Mouse (Mus musculus) brain, embryonic 18.5 days (tissue): ENCODE data around the gene Tap1.

ENCODE experiments used
- DNase-seq: peaks from one replicate; pipeline ENCODE4 v3.0.0-alpha.2; 2012; ENCODE audit warnings: low read depth, low spot score

Gene Tap1

DNA sequence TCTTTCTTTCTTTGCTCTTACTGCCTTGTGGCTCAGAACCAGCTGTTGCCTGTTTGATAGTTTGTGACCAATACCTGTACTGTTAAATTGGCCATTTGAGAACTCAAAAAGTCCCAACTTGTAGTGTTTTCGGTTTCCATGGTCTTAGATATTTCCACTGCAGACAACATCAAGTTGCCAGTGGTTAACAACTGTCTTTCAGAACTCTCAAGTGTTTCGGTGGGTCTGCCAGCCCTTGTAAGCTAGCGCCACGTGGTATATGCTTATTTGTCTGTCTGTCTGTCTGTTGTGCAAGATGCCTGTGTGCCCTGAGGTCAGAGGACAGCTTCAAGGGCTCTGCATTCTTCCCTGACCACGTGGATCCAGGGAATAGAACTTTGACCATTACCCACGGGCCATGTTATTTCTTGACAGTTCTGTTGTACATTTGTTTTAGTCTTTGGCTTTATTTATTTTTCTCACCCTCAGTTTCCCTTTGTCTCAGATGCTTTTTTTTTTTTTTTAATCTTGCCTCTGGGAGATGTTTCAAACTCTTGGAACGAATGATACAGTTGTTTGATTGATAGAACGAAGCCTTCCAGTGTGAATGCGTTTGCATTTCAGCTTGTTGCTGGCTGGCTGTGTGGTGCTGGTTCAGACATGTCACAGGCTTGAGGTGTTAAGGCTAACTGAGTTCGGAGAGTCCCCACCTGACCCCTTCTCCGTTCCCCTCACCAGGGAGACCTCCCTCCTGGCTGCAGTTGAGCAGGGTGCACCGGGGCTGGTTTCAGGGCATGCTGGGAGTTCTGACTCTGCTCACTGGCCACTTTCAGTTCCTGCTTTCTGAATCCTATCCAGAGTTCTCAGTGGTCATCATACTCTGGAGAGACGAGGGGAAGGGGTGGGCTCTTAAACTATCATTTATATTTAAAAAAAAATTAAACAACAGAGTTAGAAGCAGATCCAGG, 7.2 kb upstream of the Tap1 start:
- no peak for DNase-seq

DNA sequence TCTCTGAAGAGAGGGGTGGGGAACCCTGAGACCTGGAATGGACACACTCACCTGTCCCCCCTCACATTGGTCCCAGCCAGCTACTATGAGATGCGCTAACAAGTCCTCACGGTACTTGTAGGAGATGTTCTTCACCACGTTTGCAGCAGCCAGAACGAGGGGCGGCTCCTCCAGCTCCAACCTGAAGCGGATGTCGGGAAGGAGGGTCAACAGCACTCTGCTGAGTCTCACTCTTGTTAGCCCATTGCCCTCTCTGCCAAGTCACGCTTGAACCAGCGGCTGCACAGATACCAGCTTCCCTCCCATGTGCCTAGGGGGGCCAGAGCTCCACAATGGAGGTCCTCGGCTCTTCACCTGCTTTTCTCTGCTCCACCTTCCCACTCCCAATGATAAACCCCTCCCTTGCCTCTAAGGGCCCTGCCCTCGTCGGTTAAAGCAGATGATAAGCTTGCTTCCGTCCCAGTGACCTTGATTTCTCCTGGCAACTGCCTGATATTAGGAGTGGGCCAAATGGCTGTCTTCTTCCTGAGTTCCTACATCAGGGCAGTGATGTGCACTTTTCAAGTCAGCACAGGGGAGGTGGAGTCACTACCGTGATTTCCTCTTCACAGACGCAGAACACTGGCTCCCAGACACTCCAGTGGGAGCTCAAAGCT, 3.7 kb upstream of the Tap1 start:
- no peak for DNase-seq

DNA sequence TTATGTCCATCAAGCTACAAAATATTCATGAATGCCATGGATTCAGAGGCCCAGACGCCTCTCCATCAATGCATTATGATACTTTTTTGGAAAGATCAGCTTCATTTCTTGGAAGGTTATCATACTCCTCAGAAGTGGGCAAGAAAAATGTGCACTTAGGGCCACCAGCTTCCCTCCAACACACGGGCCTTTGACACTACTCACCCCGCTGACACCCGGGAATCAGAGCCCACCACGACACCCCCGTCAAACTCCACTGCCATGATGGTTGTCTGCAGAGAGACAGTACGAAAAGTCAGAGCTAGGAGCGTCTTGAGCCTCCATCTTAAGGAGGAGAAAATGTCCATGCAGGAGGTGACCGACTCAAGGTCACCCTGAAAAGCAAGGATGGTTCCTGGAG, 1.8 kb upstream of the Tap1 start:
- no peak for DNase-seq

DNA sequence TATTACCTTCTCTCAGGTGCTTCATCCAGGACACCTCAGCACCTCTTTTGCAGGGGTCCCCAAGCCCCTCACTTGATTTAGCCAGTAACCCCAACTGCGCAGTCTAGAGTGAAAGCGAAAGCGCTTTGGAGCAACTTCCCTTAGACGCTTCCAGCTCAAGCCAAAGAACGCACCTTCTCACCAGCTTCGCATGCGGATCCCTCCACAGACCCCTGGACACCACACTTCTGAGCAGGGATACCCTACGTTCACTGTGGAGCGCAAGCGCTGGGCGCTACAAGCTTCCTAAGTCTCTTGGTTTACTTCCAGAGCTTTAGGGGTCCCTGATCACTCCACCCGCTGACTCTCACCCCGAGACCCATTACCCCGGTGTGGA, 480 bp upstream of the Tap1 start:
- DNase-seq: no peak

DNA sequence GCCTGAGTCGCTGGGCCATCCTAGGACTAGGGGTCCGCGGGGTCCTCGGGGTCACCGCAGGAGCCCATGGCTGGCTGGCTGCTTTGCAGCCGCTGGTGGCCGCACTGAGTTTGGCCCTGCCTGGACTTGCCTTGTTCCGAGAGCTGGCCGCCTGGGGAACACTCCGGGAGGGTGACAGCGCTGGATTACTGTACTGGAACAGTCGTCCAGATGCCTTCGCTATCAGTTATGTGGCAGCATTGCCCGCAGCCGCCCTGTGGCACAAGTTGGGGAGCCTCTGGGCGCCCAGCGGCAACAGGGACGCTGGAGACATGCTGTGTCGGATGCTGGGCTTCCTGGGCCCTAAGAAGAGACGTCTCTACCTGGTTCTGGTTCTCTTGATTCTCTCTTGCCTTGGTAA, 657 bp downstream of the Tap1 start:
- DNase-seq: no peak

DNA sequence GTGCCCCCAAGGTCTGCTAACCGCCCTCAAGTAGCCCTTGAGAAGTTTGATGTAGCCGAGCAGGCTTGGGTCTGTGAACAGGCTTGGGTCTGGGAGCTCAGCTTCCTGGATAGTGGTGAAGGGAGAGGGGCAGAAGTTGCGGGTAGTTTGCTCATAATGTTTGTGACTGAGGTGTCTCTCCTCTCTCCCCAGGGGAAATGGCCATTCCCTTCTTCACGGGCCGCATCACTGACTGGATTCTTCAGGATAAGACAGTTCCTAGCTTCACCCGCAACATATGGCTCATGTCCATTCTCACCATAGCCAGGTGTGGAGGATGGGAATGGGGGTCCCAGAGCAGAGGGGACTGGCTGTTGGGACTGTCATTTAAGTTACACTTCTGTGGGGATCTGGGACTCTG, 1.6 kb downstream of the Tap1 start:
- DNase-seq: no peak

DNA sequence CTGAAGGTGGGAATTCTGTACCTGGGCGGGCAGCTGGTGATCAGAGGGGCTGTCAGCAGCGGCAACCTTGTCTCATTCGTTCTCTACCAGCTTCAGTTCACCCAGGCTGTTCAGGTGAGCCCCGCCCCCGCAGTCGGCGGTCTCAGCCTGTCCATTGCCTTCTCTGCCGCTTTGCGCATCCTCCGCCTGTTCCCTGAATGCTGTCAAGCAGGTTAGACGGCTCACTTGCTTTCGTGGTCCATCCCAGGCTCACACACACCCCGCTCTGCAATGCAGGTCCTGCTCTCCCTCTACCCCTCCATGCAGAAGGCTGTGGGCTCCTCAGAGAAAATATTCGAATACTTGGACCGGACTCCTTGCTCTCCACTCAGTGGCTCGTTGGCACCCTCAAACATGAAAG, 5.5 kb downstream of the Tap1 start:
- DNase-seq: no peak

DNA sequence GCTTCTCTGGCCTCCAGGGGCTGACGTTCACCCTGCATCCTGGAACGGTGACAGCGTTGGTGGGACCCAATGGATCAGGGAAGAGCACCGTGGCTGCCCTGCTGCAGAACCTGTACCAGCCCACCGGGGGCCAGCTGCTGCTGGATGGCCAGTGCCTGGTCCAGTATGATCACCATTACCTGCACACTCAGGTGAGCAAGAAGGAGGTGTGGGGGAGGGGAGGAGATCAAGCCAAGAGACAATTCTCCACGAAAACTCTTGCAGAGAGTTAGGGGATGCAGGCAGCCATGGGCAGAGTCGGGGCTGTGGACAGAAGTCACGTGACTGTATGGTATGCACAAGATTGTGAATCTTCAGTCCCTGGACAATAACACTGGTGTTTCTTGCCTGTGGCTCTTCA, 6.1 kb downstream of the Tap1 start:
- DNase-seq: no peak

DNA sequence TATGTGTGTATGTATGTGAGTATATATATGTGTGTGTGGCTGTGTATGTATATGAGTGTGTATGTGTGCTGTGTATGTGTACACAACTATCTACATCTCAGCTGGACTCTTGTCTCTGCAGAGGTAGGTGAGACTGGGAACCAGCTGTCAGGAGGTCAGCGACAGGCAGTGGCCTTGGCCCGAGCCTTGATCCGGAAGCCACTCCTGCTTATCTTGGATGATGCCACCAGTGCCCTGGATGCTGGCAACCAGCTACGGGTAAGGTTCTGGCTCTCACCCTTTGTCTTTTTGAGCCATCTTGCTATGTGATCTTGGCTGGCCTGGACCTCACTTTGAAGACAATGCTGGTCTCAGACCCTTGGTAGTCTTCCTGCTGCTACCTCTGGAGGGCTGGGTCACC, 7.4 kb downstream of the Tap1 start:
- DNase-seq: no peak

DNA sequence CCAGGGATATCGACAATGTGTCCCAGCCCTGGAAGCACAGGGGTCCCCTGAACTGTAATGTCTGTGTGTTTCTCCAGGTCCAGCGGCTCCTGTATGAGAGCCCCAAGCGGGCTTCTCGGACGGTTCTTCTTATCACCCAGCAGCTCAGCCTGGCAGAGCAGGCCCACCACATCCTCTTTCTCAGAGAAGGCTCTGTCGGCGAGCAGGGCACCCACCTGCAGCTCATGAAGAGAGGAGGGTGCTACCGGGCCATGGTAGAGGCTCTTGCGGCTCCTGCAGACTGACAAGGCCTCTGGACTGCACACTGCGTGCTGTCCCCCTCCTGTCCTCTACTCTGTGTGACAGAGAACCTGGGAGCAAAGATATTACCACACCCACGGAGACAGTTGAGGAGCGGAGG, 9.1 kb downstream of the Tap1 start:
- DNase-seq: no peak

DNA sequence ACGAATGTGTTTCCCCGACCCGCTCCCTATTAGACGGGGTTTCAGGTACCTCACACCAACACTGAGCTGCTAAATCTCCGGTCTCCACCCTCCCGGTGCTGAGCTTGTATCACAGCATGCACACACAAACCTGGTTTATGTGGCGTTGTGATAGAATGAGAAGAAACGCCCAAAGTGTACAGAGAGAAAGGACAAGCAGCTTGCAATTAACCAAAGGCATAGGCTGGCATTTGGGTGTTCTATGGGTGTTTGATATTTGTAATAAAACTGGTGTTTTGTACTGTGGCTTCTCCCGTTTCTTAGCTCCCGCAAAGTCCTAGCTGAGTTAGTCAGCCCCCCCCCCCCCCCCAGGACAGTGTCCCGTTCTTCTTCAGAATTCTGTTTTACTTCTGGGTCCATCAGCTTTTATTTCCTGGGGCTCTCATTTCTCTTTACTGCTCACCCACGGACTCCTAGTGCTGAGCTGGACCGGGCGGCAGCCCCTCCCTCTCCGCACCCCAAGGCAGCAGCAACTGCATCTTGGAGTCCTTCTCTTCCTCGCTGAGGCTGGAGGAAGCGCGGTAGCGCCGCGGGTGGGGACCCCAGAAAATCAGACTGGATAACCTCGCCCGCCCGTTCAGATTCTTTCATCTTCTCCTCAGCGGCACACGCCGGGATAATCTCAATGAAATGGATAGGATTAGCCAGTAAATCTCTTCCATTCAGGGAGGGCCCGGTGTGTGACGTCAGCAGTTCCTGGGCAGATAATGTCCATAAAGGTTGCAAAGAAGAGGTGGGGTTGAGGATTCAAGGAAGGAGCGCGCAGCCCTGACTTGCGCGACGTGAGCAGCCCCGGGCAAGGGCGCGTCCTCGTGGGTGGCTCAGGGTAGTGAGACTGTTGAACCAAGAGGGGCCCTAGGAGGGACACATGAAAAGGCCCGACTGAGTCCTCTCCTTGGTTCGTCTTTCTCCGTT, 9.9 kb downstream of the Tap1 start, which contains the start of gene Psmb8:
TSS of gene Psmb8 (plus strand) at position 781 of the 954 bp plus-strand sequence.
- peak; percentile 67 for DNase-seq

DNA sequence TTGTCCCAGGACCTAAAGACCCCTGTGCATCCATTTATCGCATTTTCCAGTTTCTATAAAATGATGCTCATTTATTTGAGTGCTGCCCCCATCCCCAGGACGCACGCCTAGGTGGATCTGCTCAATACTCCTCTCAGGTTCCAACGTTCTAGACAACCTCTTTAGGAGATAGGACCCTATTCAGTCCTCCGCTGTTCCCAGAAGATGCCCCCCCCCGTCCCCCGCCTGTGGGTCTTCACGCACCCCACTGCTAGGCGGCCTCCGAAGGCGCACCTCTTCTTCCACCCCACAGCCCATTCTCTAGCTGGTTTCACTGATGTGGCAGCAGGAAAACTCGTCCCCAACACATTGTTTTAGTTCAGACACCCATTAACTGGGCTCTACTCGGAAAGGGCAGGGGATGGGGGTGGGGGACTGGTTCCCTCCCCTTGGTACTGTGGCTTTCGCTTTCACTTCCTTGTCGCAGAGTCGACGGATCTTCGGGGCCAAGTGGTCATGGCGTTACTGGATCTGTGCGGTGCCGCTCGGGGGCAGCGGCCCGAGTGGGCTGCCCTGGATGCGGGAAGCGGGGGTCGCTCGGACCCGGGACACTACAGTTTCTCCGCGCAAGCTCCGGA, 10.7 kb downstream of the Tap1 start:
- DNase-seq: no peak

DNA sequence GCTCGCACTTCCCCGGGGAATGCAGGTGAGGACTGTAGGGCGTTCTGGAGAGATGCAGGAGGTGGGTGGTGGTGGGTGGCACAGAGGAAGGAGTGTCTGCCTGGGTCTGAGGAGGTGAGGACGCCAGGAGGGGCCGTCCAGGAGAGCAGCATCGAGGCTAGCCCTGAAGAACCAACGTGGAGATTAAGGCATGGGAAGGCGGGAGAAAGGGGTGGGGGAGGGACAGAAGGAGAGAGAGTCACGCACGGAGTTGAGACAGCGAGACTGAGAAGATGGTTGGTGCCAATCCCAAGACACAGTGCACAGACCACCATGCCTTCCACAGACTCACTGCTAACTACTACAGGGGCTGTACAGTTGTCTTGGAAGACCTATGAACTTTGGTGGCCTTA, 11.2 kb downstream of the Tap1 start:
- no peak for DNase-seq

DNA sequence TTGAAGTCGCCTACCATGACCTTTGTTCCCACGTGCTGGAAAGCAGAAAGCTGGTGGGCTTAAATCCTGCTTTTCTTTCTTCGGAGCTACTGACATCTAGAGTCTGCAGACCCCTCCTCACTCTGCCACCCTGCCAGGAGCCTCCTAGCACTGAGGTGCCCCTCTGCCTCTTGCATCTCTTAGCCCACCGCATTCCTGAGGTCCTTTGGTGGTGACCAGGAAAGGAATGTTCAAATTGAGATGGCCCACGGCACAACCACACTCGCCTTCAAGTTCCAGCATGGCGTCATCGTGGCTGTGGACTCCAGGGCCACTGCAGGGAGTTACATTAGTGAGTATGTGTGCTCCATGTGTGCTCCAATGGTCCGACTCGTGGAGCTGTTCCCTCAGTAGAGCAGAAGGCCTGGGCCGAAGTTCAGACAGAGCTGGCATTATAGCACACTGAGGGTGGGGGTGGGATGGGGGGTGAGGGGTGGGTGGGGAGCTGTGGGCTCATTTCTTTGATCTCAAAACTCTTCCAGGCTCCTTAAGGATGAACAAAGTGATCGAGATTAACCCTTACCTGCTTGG, 11.8 kb downstream of the Tap1 start:
- no peak for DNase-seq

DNA sequence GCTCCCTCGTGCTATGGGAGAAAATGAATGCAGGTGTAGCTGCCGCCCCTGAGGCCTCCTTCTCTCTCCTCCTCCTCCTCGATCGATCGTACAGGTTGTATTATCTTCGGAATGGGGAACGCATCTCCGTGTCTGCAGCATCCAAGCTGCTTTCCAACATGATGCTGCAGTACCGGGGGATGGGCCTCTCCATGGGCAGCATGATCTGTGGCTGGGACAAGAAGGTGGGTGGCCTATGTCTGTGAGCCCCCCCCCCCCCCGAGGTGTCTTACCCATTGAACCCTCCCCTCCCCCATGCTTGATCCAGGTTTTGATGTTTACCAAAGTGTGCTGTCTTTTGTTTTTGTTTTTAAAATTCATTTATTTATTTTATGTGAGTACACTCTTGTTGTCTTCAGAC, 12.7 kb downstream of the Tap1 start:
- no peak for DNase-seq

DNA sequence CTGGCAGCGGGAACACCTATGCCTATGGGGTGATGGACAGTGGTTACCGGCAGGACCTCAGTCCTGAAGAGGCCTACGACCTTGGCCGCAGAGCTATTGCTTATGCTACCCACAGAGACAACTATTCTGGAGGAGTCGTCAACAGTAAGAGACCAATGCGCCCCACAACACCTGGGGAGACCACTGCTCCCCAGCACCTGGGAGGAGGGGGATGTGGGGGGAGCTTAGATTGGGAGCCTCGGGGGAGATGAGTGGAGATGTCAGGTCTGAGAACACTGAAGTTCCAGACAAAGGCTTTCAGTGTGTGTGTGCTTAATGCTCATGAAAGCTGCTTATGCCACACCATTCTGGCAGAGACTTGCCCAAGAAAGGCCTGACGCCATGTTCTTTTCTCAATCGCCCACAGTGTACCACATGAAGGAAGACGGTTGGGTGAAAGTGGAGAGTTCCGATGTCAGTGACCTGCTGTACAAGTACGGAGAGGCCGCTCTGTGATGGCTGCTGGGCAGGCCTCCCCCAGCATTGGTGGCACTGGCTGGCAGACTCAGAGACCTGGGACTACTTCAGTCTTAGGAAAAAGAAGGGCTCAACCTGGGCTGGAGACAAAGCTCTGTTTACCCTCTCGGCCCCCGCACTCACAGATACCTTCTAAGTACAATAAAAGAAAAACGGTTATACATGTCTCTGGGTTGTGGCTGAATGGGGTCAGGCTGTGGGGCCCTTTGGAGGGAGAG, 13.6 kb downstream of the Tap1 start:
- DNase-seq: no peak

DNA sequence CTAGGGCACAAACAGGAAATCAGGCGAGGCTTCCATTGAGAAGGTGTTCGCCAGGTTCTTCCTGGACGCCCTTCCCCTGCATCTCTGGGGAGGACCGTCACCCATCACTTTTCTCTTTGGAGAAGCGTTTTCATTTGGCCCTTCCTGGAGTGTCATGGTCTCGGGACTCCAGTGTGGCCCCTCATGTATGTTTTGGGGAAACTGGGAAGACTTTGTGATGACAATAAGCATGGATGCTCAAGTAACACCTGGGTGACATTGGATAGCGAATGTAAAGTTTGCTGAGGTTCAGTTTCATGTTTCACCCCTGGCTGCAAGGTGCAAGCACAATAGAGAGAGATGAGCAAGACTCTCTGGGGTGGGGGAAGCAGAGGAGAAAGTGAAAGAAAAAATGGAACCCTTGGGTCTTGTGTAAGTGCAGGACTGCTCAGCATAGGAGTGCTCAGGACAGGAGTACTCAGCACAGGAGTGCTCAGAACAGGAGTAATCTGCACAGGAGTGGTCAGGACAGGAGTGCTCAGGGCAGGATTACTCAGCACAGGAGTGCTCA, 14.2 kb downstream of the Tap1 start:
- no peak for DNase-seq

DNA sequence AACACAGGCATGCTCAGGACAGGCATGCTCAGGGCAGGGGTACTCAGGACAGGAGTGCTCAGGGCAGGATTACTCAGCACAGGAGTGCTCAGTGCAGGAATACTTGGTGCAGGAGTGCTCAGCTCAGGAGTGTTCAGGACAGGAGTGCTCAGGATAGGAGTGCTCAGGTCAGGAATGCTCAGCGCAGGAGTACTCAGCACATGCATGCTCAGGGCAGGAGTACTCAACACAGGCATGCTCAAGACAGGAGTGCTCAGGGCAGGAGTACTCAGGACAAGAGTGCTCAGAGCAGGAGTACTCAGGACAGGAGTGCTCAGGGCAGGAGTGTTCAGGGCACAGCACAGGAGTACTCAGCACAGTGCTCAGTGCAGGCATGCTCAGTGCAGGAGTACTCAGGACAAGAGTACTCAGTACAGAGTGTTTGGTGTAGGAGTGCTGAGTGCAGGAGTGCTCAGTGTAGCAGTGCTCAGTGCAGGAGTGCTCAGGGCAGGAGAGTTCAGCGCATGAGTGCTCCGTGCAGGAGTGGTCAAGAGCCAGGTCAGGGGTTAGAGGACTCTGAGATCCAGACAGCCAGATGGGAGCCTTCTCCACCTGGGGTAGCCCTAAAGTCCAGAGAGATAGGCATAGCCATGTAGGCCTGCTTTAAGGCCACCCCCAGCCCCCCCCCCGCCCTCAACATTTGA, 15.5 kb downstream of the Tap1 start:
- no peak for DNase-seq

DNA sequence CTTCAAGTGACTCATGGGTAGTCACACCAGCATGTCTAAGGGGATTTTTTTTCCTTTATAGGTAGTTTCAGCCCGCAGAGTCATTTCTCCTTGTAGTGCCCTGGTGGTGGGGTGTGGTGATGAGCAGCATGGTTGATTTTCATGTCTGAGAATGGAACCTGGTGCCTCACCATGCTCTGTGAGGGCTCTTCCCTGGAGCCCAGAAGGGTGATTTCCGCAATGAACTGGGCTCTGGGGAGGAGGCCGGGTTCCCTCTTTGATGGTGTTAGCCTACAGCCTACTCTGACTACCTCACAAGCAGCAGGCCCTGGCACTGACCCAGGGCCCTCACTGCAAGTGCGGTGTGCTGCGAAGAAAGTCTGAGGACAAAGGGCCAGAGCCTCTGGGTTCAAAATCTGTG, 16.1 kb downstream of the Tap1 start, which contains the start of gene Tap2:
TSS of gene Tap2 (plus strand) at position 84 of the 400 bp plus-strand sequence.
- DNase-seq: no peak
